Mouse (Mus musculus) liver, embryonic 14.5 days (tissue): ENCODE data around the gene Pax5. TPM values are rescaled to one million over a fixed set of nuclear protein-coding genes. Genes with fewer than 3 reads are reported as not detected.

Experiments used
- ATAC-seq: fragments of 200-750 bp; cut with Nextera tagmentation; 2 replicates; pipeline ENCODE4 v1.8.0; 2017; ENCODE audit warnings: moderate number of reproducible peaks, mild to moderate bottlenecking, moderate library complexity; ENCODE audit not compliant: insufficient read depth
- DNase-seq, 3 experiments: peaks; one replicate each; pipeline ENCODE4 v3.0.0-alpha.2; 2012 to 2013; ENCODE audit warnings: low read depth in 3 of 3, low spot score in 3 of 3
- H3K27ac ChIP-seq: fragments of 300-500 bp; sonication (generic); 2 replicates; pipeline ENCODE4 v1.5.1; 2014; ENCODE audit warnings: moderate library complexity, mild to moderate bottlenecking, control low read depth, inconsistent platforms
- H3K27me3 ChIP-seq: fragments of 300-500 bp; sonication (generic); 2 replicates; pipeline ENCODE4 v1.6.1; 2014; ENCODE audit warnings: mild to moderate bottlenecking, low read length, moderate library complexity; ENCODE audit not compliant: control insufficient read depth, insufficient read depth
- H3K36me3 ChIP-seq: fragments of 300-500 bp; sonication (generic); replicated peaks from 2 replicates; pipeline ENCODE4 v1.6.1; 2014; ENCODE audit warnings: low read depth; ENCODE audit not compliant: control insufficient read depth, insufficient read depth
- H3K4me1 ChIP-seq, 2 experiments: fragments of 200-500 bp in 1 of 2; fragments of 300-500 bp in 1 of 2; sonication (generic) in 1 of 2; replicated peaks; 2 replicates each; pipeline ENCODE4 v1.6.1; 2012 to 2014; ENCODE audit warnings: antibody characterized with exemption in 1 of 2, inconsistent platforms in 1 of 2, low read length in 1 of 2; ENCODE audit not compliant: control insufficient read depth in 2 of 2, insufficient read depth in 2 of 2
- H3K4me2 ChIP-seq: fragments of 300-500 bp; sonication (generic); 2 replicates; pipeline ENCODE4 v1.6.1; 2014; ENCODE audit warnings: low read depth, mild to moderate bottlenecking, control low read depth, moderate library complexity
- H3K4me3 ChIP-seq, 2 experiments: fragments of 200-500 bp in 1 of 2; fragments of 300-500 bp in 1 of 2; sonication (generic) in 1 of 2; 2 replicates each; pipeline ENCODE4 v1.5.1; 2012 to 2014; ENCODE audit warnings: low read depth in 2 of 2, low read length in 2 of 2, mild to moderate bottlenecking in 2 of 2, control low read depth in 1 of 2, inconsistent platforms in 1 of 2, moderate library complexity in 1 of 2; ENCODE audit not compliant: insufficient read depth in 1 of 2
- H3K9ac ChIP-seq: fragments of 300-500 bp; sonication (generic); replicated peaks from 2 replicates; pipeline ENCODE4 v1.6.1; 2014; ENCODE audit warnings: mild to moderate bottlenecking, control low read depth, moderate library complexity
- H3K9me3 ChIP-seq: fragments of 300-500 bp; sonication (generic); 2 replicates; pipeline ENCODE4 v1.6.1; 2016; ENCODE audit warnings: low read length, mixed read lengths; ENCODE audit not compliant: control insufficient read depth
- CTCF ChIP-seq: IDR thresholded peaks from 2 replicates; pipeline ENCODE4 v1.5.1; 2016; ENCODE audit warnings: antibody characterized with exemption, low read depth, control low read depth
- EP300 ChIP-seq: IDR thresholded peaks from 2 replicates; pipeline ENCODE4 v1.6.1; 2016; ENCODE audit warnings: antibody characterized with exemption, low read depth
- WGBS: fragments of 180-500 bp; shearing (Covaris S2); extraction: QIAGEN DNeasy Blood & Tissue Kit; methylation state at CpG from one replicate; pipeline ENCODE4 v1.1.7; 2014; ENCODE audit not compliant: insufficient replicate concordance; 5-methylcytosine and 5-hydroxymethylcytosine counted together
- polyA plus RNA-seq, 2 experiments: library from polyadenylated mRNA; depleted of rRNA in 1 of 2; stranded (reverse) in 1 of 2; unstranded in 1 of 2; fragments of >200 nt; fragmentation: Nextera tagmentation in 1 of 2; extraction: Ambion mirVana in 1 of 2; gene quantifications; 2 replicates each; pipeline versions ENCODE4 v1.2.1 to v1.2.3; 2012 to 2014

Pax5 gene
- polyA plus RNA-seq, 2 experiments: 0.05 to 0.12 TPM

GRCm38 (mm10) chr4:44740471-44740870, 30.2 kb upstream of the Pax5 start:
- DNase-seq: no peak
- no peak for ATAC-seq
- H3K36me3 ChIP-seq: no peaks in the 10 kb centered on the region
- H3K4me1 ChIP-seq: no peaks in the 10 kb centered on the region
- no peaks in the 10 kb centered on the region for H3K27me3 ChIP-seq
- H3K4me3 ChIP-seq: no peak overlapping the region
- no peak for TF ChIP-seq EP300
- TF ChIP-seq CTCF: no peak
- no peaks in the 10 kb centered on the region for H3K9me3 ChIP-seq
- H3K27ac ChIP-seq: no peak overlapping the region
- WGBS: 40% methylated on average over 1 of the region's 1 CpGs
- H3K9ac ChIP-seq: no peak overlapping the region
- H3K4me2 ChIP-seq: no peak overlapping the region

GRCm38 (mm10) chr4:44721237-44721636, 10.9 kb upstream of the Pax5 start:
- WGBS: 63% methylated on average over 4 of the region's 4 CpGs
- ATAC-seq: no peak
- no peak overlapping the region for H3K27ac ChIP-seq

GRCm38 (mm10) chr4:44720046-44720445, 9.8 kb upstream of the Pax5 start:
- no peak for ATAC-seq
- no peak overlapping the region for H3K4me3 ChIP-seq
- no peak overlapping the region for H3K9ac ChIP-seq
- TF ChIP-seq EP300 (no peak), CTCF (no peak)
- no peak overlapping the region for H3K27ac ChIP-seq
- no peaks in the 10 kb centered on the region for H3K36me3 ChIP-seq
- peaks cover 32% of the 10 kb centered on the region for H3K27me3 ChIP-seq
- no peak for DNase-seq
- no peaks in the 10 kb centered on the region for H3K4me1 ChIP-seq
- H3K4me2 ChIP-seq: no peak overlapping the region
- 81% methylated on average over 8 of the region's 8 CpGs for WGBS
- no peaks in the 10 kb centered on the region for H3K9me3 ChIP-seq

More at GRCm38 (mm10) chr4:44721237-44721636, 10.9 kb upstream of the Pax5 start:
- H3K9me3 ChIP-seq: no peaks in the 10 kb centered on the region
- no peak overlapping the region for H3K9ac ChIP-seq
- H3K36me3 ChIP-seq: no peaks in the 10 kb centered on the region
- H3K4me2 ChIP-seq: no peak overlapping the region
- no peak for TF ChIP-seq EP300
- no peak for TF ChIP-seq CTCF
- no peaks in the 10 kb centered on the region for H3K4me1 ChIP-seq
- peaks cover 24% of the 10 kb centered on the region for H3K27me3 ChIP-seq
- no peak for DNase-seq
- H3K4me3 ChIP-seq: no peak overlapping the region

GRCm38 (mm10) chr4:44717676-44718075, 7.4 kb upstream of the Pax5 start:
- ATAC-seq: no peak
- 52% methylated on average over 3 of the region's 3 CpGs for WGBS
- Histone ChIP-seq H3K27ac (no peak overlapping the region), H3K9me3 (no peaks in the 10 kb centered on the region), H3K4me3 (no peak overlapping the region), H3K4me1 (no peaks in the 10 kb centered on the region), H3K36me3 (no peaks in the 10 kb centered on the region), H3K9ac (no peak overlapping the region), H3K4me2 (no peak overlapping the region), H3K27me3 (peaks cover 55% of the 10 kb centered on the region)
- no peak for DNase-seq
- no peak for TF ChIP-seq EP300
- TF ChIP-seq CTCF: no peak

GRCm38 (mm10) chr4:44716391-44716790, 6.1 kb upstream of the Pax5 start:
- peaks cover 68% of the 10 kb centered on the region for H3K27me3 ChIP-seq
- TF ChIP-seq CTCF: no peak
- TF ChIP-seq EP300: no peak
- H3K9ac ChIP-seq: no peak overlapping the region
- 2% methylated on average over 10 of the region's 10 CpGs for WGBS
- no peaks in the 10 kb centered on the region for H3K4me1 ChIP-seq
- H3K27ac ChIP-seq: no peak overlapping the region
- DNase-seq (no peak), ATAC-seq (no peak)
- no peaks in the 10 kb centered on the region for H3K36me3 ChIP-seq
- H3K4me3 ChIP-seq: no peak overlapping the region
- no peak overlapping the region for H3K4me2 ChIP-seq
- no peaks in the 10 kb centered on the region for H3K9me3 ChIP-seq
